Mouse (Mus musculus): ENCODE data around the gene Dync1i2.

Dync1i2 gene

GRCm38 (mm10) chr2:71211591-71212359, at the start of gene Dync1i2:
Gene Dync1i2 (plus strand): TSS chr2:71211706.
- CTCF ChIA-PET: no interaction called here

- CTCF ChIA-PET: no interaction called here
Measured at GRCm38 (mm10) chr2:71162831-71163621, 48.5 kb upstream of the Dync1i2 start.

DNA sequence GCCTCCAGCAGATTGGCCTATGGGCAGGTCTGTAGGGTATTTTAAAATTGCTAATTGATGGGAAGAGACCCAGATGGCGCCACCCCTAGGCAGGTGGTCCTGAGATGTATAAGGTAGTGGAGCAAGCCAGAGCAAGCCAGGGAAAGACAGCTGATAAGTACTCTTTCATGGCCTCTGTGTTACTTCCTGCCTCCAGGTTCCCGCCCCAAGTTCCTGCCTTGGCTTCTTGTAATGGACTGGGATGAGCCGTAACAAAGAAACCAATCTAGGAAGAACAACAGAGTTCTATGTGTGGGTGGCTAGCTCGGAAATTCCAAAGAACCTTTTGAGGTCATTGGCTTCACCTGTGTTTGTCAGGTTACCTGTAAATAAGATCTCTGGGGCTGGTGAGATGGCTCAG, 44.3 kb upstream of the Dync1i2 start:
- CTCF ChIA-PET: no interaction called here

- CTCF ChIA-PET: interaction anchor here (0.6 kb wide), 1 partner anchor 966 kb away, joined by 4 read pairs; no protein-coding TSS in a partner anchor
Measured at GRCm38 (mm10) chr2:71168461-71169021, 43.0 kb upstream of the Dync1i2 start.

DNA sequence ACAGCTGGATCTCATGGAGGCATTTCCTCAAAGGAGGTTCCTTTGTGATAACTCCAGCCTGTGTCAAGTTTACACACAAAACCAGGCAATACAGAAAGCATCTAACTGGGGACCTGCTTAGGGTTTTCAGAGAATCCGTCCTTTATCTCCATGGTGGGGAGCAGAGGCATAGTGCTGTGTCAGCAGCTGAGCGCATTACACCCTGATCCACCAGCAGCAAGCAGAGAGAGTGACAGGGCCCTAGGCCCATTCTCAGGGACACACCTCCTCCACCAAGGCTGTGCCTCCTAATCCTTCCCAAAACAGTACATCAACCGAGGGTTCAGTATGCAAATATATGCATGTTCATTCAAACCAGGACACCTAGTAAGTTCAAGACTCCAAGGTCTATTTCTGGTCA, 38.5 kb upstream of the Dync1i2 start:
- CTCF ChIA-PET: no interaction called here

DNA sequence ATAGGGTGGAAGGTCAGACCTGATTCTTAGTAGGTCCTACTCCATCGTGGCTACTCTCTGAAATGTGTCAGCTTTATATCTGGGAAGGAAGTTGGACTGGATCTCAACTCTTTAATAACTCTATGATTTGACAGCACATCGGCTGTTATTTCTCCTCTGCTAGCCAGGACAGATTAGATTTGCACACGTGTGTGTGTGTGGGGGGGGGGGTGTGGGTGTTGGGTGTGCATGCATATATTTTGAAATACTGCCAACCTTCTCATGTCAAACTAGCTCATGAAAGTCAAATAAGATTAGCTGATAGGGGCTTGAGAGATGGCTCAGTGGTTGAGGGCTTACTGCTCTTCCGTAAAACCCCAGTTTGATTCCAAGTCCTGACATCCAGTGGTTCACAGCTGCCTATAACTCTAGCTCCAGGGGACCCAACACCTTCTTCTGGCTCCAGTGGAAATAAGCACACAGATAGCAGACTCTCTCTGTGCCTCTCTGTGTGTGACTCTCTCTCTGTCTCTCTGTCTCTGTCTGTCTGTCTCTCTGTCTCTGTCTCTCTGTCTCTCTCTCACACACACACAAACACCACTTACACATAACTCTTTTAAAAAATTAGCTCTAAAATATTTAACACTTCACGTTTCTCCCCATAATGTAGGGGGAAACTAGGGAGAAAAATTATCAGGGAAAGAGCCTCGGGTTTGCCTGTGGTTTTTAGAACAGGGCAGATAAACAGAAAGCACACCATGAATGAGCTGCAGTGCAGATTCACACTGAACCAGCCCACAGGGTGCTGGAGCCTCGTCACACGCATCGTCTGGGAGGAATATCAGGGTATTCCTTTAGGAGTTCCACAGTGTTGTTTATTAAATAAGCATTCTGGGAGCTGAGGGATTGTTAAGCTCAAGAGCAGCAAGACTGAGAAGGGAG, 34.9 kb upstream of the Dync1i2 start:
- CTCF ChIA-PET: interaction anchor here (0.6 kb wide), 1 partner anchor 30 kb away, joined by 3 read pairs; no protein-coding TSS in a partner anchor

DNA sequence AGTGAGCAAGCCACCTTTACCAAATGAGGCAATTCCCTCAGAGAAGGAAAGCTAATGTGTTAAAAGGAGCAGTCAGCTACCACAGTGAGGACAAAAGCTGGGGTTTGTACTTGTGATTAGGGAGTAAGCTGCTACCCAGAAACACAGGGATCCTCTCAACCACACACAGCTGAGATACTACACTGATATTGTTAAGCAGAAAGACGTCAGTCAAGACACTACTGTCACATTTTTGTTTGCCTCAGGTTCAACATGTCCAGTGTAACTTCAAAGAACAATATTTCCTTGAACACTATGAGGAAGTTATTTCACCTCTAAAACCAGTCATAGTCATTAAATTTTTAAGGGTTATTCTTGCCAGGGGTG, 34.3 kb upstream of the Dync1i2 start:
- CTCF ChIA-PET: no interaction called here

DNA sequence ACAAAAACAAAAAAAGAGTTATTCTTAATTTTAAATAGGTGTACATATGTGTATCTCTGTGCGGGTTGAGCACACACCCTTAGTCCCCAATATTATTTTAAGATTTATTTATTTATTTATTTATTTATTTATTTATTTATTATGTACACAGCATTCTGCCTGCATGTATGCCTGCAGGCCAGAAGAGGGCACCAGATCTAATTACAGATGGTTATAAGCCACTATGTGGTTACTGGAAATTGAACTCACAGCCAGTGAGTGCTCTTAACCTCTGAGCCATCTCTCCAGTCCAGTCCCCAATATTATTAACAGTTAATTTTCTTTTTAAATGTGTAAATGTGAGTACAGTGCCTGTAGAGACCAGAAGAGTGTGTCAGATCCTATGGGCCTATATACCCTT, 33.7 kb upstream of the Dync1i2 start:
- CTCF ChIA-PET: no interaction called here

GRCm38 (mm10) chr2:71179716-71180115, 31.8 kb upstream of the Dync1i2 start:
- CTCF ChIA-PET: no interaction called here

DNA sequence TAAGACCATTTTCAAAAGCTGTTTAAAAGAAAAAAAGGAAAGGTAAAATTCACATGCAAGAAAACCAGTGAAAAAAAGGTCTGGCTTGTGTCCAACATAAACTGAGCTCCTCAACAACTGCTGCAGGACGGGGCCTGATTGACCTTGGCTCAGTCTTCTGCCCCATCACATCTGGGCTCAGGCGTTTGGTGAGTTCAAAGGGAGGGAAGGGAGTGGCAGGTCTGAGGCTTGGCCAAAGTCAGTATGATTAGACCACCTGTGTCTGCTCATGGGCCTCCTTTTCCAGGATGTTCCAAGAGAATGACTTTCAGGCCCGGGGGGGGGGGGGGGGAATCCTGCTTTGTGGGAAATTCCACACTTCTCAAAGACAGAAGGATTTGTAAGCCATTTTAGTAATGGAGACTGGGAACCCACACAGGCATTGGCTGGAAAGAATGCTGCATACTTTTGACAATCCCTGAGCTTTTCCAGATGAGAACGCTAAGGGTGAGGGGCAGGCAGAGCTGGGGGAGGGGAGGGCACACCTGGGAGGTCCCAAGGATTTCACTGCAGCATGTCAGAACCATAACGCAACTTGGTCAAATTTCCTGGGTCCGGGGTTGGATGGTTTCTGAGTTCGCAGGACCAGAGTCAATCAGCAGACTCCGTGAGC, 30.8 kb upstream of the Dync1i2 start:
- CTCF ChIA-PET: no interaction called here

GRCm38 (mm10) chr2:71187950-71188349, 23.6 kb upstream of the Dync1i2 start:
- CTCF ChIA-PET: no interaction called here

DNA sequence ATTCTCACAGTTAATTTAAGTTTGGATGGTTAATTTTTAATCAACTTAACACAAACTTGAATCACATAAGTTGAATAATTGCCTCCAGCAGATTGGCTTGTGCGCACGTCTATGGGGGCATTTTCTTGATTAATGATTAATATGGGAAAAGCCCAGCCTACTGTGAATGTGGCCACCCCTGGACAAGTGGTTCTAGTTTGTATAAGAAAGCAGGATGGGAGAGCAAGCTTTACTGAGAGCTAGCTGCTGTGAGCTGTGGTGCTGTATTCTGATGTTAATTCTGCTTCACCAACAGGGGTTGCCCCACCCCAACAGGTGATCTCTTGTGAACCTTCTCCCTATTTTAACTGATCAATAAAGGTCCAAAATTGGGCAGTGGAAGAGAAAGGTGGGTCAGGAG, 22.6 kb upstream of the Dync1i2 start:
- CTCF ChIA-PET: no interaction called here

DNA sequence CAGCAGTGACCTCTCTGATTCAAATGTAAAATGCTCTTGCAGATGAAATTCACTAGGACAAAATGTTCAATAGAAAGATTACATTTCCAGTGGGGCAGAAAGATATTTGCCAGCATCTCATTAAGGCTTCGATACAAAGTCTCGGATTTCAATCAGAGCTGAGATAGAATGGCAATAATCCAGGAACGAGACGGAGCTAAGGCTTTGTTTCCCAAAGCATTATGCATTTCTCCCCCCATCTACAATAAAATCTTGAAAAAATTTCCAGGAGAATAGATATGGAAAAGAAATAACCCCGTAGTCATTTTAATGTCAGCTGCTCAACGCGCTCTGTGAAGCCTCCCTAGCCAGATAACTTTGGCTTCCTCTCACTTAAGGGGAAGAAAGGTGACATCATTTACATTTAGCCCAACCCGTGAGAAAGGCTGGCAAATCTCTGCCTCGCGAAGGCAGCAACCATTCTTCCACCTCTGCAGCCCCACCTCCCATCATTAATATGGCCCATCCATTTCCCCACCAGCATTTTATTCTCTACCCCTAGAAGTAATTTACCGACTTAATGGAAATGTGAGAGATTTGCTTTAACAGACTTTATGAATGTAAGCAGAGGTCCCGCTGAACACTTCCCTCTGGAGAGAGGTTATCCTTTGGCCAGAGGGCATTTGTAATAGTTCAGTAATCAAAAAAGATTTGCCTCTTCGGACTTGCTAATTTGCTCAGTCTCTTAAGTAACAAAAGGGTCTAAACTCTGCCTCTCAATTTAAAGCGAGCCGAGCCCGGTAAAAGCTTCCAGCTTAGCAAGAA, 19.9 kb upstream of the Dync1i2 start:
- CTCF ChIA-PET: no interaction called here

DNA sequence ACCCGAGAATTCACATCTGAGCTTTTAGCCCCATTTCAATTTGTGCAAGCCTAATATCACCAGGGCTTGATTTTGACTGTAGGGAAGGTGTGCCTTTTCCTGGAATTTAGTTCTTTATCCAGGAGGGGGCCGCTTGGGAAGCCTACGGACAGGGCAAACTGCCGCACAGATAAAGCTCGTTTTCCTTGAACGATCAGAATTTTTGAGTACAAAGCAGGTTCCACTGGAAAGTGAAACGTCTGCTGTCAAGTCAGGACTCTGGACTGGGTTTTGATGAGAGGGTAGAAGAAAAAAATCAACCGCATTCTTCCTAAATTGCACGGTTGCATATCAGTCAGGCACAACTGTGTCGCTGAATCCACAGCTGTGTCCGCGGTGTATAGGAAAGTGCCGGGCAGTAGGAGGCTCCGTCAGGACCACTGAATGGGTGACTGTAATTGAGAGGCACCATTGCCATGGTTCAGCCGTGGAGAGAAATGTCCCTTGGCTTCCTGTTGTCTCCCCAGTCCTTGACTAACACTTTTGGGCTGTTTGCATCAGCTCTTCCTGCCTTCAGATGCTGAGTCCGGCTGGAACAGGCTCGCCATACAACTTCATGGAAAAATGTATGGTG, 19.2 kb upstream of the Dync1i2 start:
- CTCF ChIA-PET: no interaction called here

DNA sequence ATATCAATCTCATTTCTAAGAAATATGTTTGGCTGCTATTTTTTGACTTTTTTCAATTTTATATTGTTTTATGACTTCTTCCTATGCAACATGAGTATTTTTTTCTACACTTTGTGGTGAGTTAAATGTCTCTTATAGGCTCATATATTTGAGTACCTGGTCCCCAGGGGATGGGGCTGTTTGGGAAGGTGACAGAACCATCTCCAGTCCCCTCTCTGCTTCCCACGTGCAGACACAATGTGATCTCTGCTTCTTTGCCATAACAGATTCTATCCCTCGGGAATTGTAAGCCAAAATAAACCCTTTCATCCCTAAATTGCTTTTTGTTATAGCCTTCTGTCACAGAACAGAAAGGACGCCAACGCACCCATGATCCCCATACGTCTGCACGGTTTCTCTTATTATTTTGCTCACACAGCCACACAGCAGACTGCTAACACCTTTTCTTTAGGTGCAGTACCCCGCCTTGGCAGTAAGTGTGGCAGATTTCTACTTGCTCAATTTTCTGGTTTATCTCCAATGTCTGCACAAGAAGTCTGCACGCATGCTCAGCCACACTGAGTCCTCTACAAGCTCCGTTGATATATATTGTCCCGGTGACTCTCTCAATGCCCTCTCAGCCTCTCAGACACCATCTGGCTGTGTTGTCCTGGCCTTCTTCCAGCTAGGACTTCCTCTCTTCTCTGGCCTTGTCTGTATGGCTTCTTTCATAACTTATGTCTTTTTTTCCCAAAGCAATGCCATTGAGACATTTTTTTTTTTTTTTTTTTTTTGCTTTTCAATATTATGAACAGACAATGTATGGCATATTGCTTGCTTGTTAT, 17.2 kb upstream of the Dync1i2 start:
- CTCF ChIA-PET: interaction anchor here (0.5 kb wide), 1 partner anchor 491 kb away, joined by 13 read pairs; no protein-coding TSS in a partner anchor

DNA sequence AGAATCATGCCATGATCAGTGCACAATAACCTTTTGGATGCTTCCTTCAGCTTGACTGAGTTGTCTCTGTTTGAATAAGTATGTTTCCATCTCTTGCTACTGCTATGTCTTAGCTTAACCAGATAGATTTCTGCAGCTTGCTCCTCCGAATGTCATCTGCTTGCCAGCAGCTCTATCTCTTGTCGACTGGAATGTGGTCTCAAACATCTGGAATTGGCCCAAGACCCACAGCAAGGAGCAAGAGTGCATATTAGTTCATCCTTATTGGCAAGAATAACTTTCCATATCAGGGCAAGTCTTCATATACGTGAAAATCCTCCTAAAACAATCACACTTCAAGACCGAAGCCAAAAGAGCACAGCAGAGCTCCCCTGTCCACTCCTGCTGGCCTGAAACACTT, 14.6 kb upstream of the Dync1i2 start:
- CTCF ChIA-PET: no interaction called here

DNA sequence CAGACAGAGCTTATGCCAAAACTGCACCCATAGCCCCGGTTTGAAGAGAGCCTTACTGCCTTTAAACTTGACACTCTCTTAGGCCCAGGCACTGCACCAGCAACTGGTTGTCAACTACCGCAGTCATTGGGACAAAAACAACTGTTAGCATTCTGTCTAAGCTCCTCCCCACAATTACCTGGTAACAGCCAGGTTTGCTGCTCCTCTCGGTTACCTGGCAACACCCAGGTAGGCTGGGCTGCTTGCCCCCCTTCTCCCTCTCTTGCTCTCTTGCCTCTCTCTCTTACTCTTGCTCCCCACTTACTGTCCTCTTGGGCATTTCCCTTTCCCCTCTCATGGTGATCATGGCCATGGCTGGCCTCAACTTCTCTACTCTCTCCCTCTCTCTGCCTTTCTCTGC, 12.6 kb upstream of the Dync1i2 start:
- CTCF ChIA-PET: no interaction called here

DNA sequence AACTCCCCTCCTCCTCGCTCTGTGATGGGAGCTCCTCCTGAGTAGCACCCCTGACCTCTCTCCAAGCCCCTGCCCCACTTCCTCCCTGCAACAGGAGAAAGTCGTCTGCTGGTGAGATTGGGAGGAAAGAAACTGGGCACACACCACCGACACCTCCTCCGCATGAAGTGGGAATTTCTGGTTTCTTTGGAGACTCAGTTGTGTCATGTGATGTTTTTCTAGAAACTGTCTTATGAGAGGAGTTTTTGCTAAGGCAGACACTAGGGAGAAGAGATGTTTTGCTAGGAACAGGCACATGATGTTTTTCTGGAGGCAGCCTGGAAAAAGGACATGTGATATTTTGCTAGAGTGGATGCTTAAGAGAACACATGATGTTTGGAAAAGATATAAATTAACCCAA, 11.0 kb upstream of the Dync1i2 start:
- CTCF ChIA-PET: no interaction called here

- CTCF ChIA-PET: interaction anchor here (0.5 kb wide), 1 partner anchor 496 kb away, joined by 3 read pairs; no protein-coding TSS in a partner anchor
Measured at GRCm38 (mm10) chr2:71201886-71202285, 9.6 kb upstream of the Dync1i2 start.
